Mouse (Mus musculus) brain, embryonic 14.5 days (tissue): ENCODE data around the gene Abcc12.

Source experiments
- CTCF ChIP-seq: fragments of 200-500 bp; IDR thresholded peaks from 2 replicates; pipeline ENCODE4 v1.5.1; 2012; ENCODE audit warnings: inconsistent platforms, mild to moderate bottlenecking, moderate library complexity, borderline replicate concordance; ENCODE audit not compliant: insufficient read depth, insufficient read length; ENCODE audit errors: extremely low read depth
- POLR2A ChIP-seq: fragments of 200-500 bp; IDR thresholded peaks from 2 replicates; pipeline ENCODE4 v1.6.1; 2012; ENCODE audit warnings: mild to moderate bottlenecking, inconsistent platforms, borderline replicate concordance; ENCODE audit not compliant: poor library complexity, insufficient read depth, insufficient read length, severe bottlenecking; ENCODE audit errors: extremely low read depth

- TF ChIP-seq POLR2A (no peak), CTCF (no peak)
Measured at GRCm38 (mm10) chr8:86438983-86439299, 141.5 kb downstream of the Abcc12 start.
